8 mouse cellular contexts compared by ENCODE assay signal in genomic region chr1:193541934-193542580, GRCm38 (mm10).
DNase-seq lines count a peak whose midpoint lies in the region; ATAC-seq and TF ChIP-seq lines count a peak whose summit lies in the region.

No protein-coding gene starts in this region.

- H3K27ac ChIP-seq in midbrain, embryonic 10.5 days (replicated peaks): peak overlapping the region; percentile 24

- 0 out of 2 replicates have a peak overlapping the region, but pooled peaks have one; percentile 2 for H3K4me3 ChIP-seq in midbrain, embryonic 10.5 days
- no peak overlapping the region for H3K4me3 ChIP-seq in lung, adult 2 months (replicated peaks; ENCODE audit: extremely low read depth, low read depth, low read length)

- peaks cover 36% of the 10 kb centered on the region for H3K4me1 ChIP-seq in midbrain, embryonic 10.5 days
- no peaks in the 10 kb centered on the region for H3K4me1 ChIP-seq in lung, adult 2 months (ENCODE audit: control insufficient read depth, insufficient read depth, low read length)

- peaks cover 26% of the 10 kb centered on the region for H3K27me3 ChIP-seq in midbrain, embryonic 10.5 days (ENCODE audit: low read depth, poor library complexity, severe bottlenecking)

- no peak for ATAC-seq in megakaryocyte, adult 5-6 weeks (ENCODE audit: poor library complexity, severe bottlenecking)

- 23% methylated on average over 13 of the region's 13 CpGs for whole genome bisulfite sequencing in midbrain, embryonic 10.5 days
- WGBS in lung, adult 2 months: 48% methylated on average over 13 of the region's 13 CpGs

- intact Hi-C loops in heart, postnatal 10 days (cut with DNase I): no loop called here

- peak; percentile 69 for DNase-seq in heart, adult 11 months
- no peak for DNase-seq in heart, postnatal 10 days
- DNase-seq in right cerebral cortex, postnatal 4 days: peak; percentile 25
- DNase-seq in right cerebral cortex, adult 2 months (ENCODE audit: low spot score in 2 of 2): no peak
- no peak for DNase-seq in midbrain, embryonic 10.5 days (ENCODE audit: low spot score)
- no peak for DNase-seq in spleen, postnatal 14 days (ENCODE audit: low spot score in 2 of 2)
- DNase-seq in lung, adult 2 months: no peak

- H3K9me3 ChIP-seq in midbrain, embryonic 10.5 days (replicated peaks): no peaks in the 10 kb centered on the region

- TF ChIP-seq POLR2A in lung, adult 2 months (IDR thresholded peaks at IDR 0.05; ENCODE audit: borderline replicate concordance, extremely low read depth, low read depth, low read length): no peak

- no peak for TF ChIP-seq CTCF in lung, adult 2 months (IDR thresholded peaks at IDR 0.05; ENCODE audit: insufficient read depth, low read length)

- H3K36me3 ChIP-seq in midbrain, embryonic 10.5 days: no peaks in the 10 kb centered on the region

Comparison
In these comparisons a context has a peak if more than half of its experiments do, and no peak if none do; other contexts are left out.
1. DNase-seq: peak in heart, adult 11 months (single experiment) and right cerebral cortex, postnatal 4 days (single experiment); none in heart, postnatal 10 days (0 of 2), right cerebral cortex, adult 2 months (0 of 2), midbrain, embryonic 10.5 days (single experiment), spleen, postnatal 14 days (0 of 2) and lung, adult 2 months (single experiment).